ENCODE assay signal across 8 mouse cellular contexts in the genomic region with DNA sequence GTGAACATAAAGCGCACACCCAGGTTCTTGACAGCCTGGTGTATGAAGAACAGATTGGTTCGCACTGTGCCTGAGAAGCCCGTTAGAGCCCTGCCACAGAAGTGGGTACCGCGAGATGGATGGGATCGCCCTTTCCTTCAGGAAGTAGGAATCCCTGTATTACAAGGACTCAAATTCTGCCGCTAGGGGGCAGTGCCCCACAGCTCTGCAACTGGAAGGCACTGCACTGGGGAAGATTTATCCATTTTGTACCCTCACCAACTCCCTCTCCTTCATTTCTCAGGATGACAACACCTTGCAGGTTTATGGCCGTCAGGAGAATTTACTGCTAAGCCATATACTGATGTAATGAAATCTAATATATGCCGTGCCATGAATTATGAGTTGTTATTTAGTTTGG.
DNase-seq lines count a peak whose midpoint lies in the region; TF ChIP-seq lines count a peak whose summit lies in the region.

No protein-coding gene starts in this region.

- DNase-seq in adrenal gland, adult 18-20 months (ENCODE audit: low spot score in 2 of 2) = peak; percentile 61 to 72
- DNase-seq in embryo, embryonic 11 days = peak; percentile 86
- DNase-seq in gastrocnemius, postnatal 4 days (ENCODE audit: low spot score in 2 of 2) = peak; percentile 51 to 69
- DNase-seq in kidney, postnatal 25 days = peak; percentile 73 to 89
- peak; percentile 39 to 56 for DNase-seq in lung, adult 18-20 months
- DNase-seq in retina, postnatal 1 day = peak; percentile 78
- peak; percentile 78 for DNase-seq in urinary bladder, postnatal 14 days (ENCODE audit: low spot score)

- no peaks in the 10 kb centered on the region for H3K79me3 ChIP-seq in C2C12 (ENCODE audit: low read depth)

- no peaks in the 10 kb centered on the region for H3K79me2 ChIP-seq in C2C12 (ENCODE audit: control insufficient read depth, insufficient read depth)

- no peak overlapping the region for H3K4me3 ChIP-seq in C2C12 (ENCODE audit: insufficient read depth, poor library complexity, severe bottlenecking)

- TF ChIP-seq CTCF in C2C12 (IDR thresholded peaks at IDR 0.05; ENCODE audit: control insufficient read depth, insufficient read depth, insufficient read length) = peak; percentile 30

- no peak overlapping the region for H3ac ChIP-seq in C2C12 (ENCODE audit: control insufficient read depth, insufficient read length, low read depth)

- no peaks in the 10 kb centered on the region for H3K36me3 ChIP-seq in C2C12 (ENCODE audit: control insufficient read depth, insufficient read depth)

- H3K27me3 ChIP-seq in C2C12 (ENCODE audit: control insufficient read depth, insufficient read depth, insufficient read length) = no peaks in the 10 kb centered on the region

TF ChIP-seq in C2C12, 6 proteins besides CTCF, POLR2A, EP300 and RAD21:
- TF ChIP-seq MYOD1 (IDR thresholded peaks at IDR 0.05; ENCODE audit: control insufficient read depth, insufficient read length, low read depth) = no peak
- TF ChIP-seq MAX (IDR thresholded peaks at IDR 0.05) = no peak
- no peak for TF ChIP-seq CEBPB (IDR thresholded peaks at IDR 0.05; ENCODE audit: low read depth)
- TF ChIP-seq FOSL1 (IDR thresholded peaks at IDR 0.05; ENCODE audit: insufficient read depth, low read length, poor library complexity, severe bottlenecking) = no peak
- no peak for TF ChIP-seq USF1 (IDR thresholded peaks at IDR 0.05; ENCODE audit: low read depth)
- TF ChIP-seq MYOG (IDR thresholded peaks at IDR 0.05; ENCODE audit: control insufficient read depth, extremely low read depth, insufficient read length) = no peak
